Mouse (Mus musculus): ENCODE results near the gene Cd209a. TPM values are rescaled to one million over a fixed set of nuclear protein-coding genes. Genes with fewer than 3 reads are reported as not detected.
"Not testable (repeated sequence)": the region's sequence is repeated elsewhere in the genome, so short reads cannot be mapped to it uniquely, and the experiment has no call there.

The Cd209a gene
- 1 to 10 TPM in 1 of 4 experiments, under 1 TPM in 1, not detected in 2; 0.34 to 1.1 TPM for total RNA-seq (2022)

- no peak for DNase-seq (ENCODE audit: low spot score in 2 of 2)
These were observed at the start of gene Cd209a for GRCm38 (mm10) chr8:3748761-3749160. Cd209a (minus strand) TSS chr8:3748984.

GRCm38 (mm10) chr8:3768641-3769040, 19.9 kb upstream of the Cd209a start:
- not testable (repeated sequence) for DNase-seq (ENCODE audit: low spot score in 2 of 2)

GRCm38 (mm10) chr8:3754261-3754850, 5.6 kb upstream of the Cd209a start:
- DNase-seq (ENCODE audit: low spot score in 2 of 2): no peak

- DNase-seq (ENCODE audit: low spot score in 2 of 2): no peak
These were observed 11.8 kb downstream of the Cd209a start for GRCm38 (mm10) chr8:3736947-3737346.

- DNase-seq (ENCODE audit: low spot score in 2 of 2): no peak
These were observed 13.2 kb downstream of the Cd209a start for GRCm38 (mm10) chr8:3735599-3735998.

- DNase-seq (ENCODE audit: low spot score in 2 of 2): no peak
These were observed 14.7 kb downstream of the Cd209a start for GRCm38 (mm10) chr8:3734084-3734483.

GRCm38 (mm10) chr8:3721041-3721440, 27.7 kb downstream of the Cd209a start:
- no peak for DNase-seq (ENCODE audit: low spot score in 2 of 2)

GRCm38 (mm10) chr8:3720551-3720950, 28.2 kb downstream of the Cd209a start, which contains the start of gene Clec4g:
Clec4g (minus strand) TSS chr8:3720651.
- DNase-seq (ENCODE audit: low spot score in 2 of 2): no peak

GRCm38 (mm10) chr8:3718559-3718958, 30.2 kb downstream of the Cd209a start:
- DNase-seq (ENCODE audit: low spot score in 2 of 2): peak; percentile 12 to 55

GRCm38 (mm10) chr8:3717321-3717954, 31.3 kb downstream of the Cd209a start:
- no peak for DNase-seq (ENCODE audit: low spot score in 2 of 2)

- no peak for DNase-seq (ENCODE audit: low spot score in 2 of 2)
These were observed 37.1 kb downstream of the Cd209a start for GRCm38 (mm10) chr8:3711646-3712045.

- no peak for DNase-seq (ENCODE audit: low spot score in 2 of 2)
These were observed 38.5 kb downstream of the Cd209a start for GRCm38 (mm10) chr8:3710312-3710711.

GRCm38 (mm10) chr8:3707611-3708010, 41.2 kb downstream of the Cd209a start:
- DNase-seq (ENCODE audit: low spot score in 2 of 2): no peak

- DNase-seq (ENCODE audit: low spot score in 2 of 2): no peak
These were observed 43.1 kb downstream of the Cd209a start for GRCm38 (mm10) chr8:3705711-3706110.

- no peak for DNase-seq (ENCODE audit: low spot score in 2 of 2)
These were observed 47.3 kb downstream of the Cd209a start for GRCm38 (mm10) chr8:3701491-3701890.

- DNase-seq (ENCODE audit: low spot score in 2 of 2): no peak
These were observed 54.7 kb downstream of the Cd209a start, which contains the start of gene Fcer2a for GRCm38 (mm10) chr8:3694121-3694520. Fcer2a (minus strand) TSS chr8:3694175.

Small RNA genes within 50 kb of the gene (microRNA-seq; reads per million reads assigned to microRNA genes)
- gene Gm24934: 0 reads per million in 2 experiments

Other genes starting within 250 kb of the Cd209a start
- gene Mcoln1, start 248.5 kb downstream of the Cd209a start, total RNA-seq (2022): 10 to 100 TPM; 83.5 to 97.9 (median 89.6) TPM
- gene Pnpla6, start 233.6 kb downstream of the Cd209a start, total RNA-seq (2022): 100 to 1,000 TPM in 1 of 4 experiments, 10 to 100 TPM in 3; 66.7 to 102 (median 88.9) TPM
- gene C330021F23Rik, start 181.0 kb downstream of the Cd209a start, total RNA-seq (2022): under 1 TPM in 1 of 4 experiments, not detected in 3; 0.56 TPM
- 10 to 100 TPM; 31.9 to 34.0 (median 32.6) TPM for gene Camsap3, start 161.7 kb downstream of the Cd209a start, total RNA-seq (2022)
- gene Xab2, start 127.7 kb downstream of the Cd209a start, total RNA-seq (2022): 10 to 100 TPM; 39.1 to 45.9 (median 41.4) TPM
- 100 to 1,000 TPM in 1 of 4 experiments, 10 to 100 TPM in 3; 42.2 to 100 (median 80.9) TPM for gene Pet100, start 127.4 kb downstream of the Cd209a start, total RNA-seq (2022)
- gene Pcp2, start 123.4 kb downstream of the Cd209a start, total RNA-seq (2022): not detected
- 10 to 100 TPM; 59.8 to 87.1 (median 69.4) TPM for gene Stxbp2, start 118.0 kb downstream of the Cd209a start, total RNA-seq (2022)
- gene Retn, start 93.2 kb downstream of the Cd209a start, total RNA-seq (2022): 1 to 10 TPM in 1 of 4 experiments, under 1 TPM in 3; 0.61 to 1.3 (median 0.75) TPM
- gene Mcemp1, start 83.2 kb downstream of the Cd209a start, total RNA-seq (2022): under 1 TPM in 2 of 4 experiments, not detected in 2; 0.25 to 0.31 TPM
- 10 to 100 TPM in 3 of 4 experiments, 1 to 10 TPM in 1; 9.9 to 18.1 (median 14.7) TPM for gene Fcor, start 76.6 kb downstream of the Cd209a start, total RNA-seq (2022)
- 10 to 100 TPM; 26.3 to 31.4 (median 28.6) TPM for gene Trappc5, start 72.7 kb downstream of the Cd209a start, total RNA-seq (2022)
- not detected for gene Fcer2a, start 54.8 kb downstream of the Cd209a start, total RNA-seq (2022)
- gene Clec4g, start 28.3 kb downstream of the Cd209a start, total RNA-seq (2022): not detected
- not detected for gene Cd209e, start 105.3 kb upstream of the Cd209a start, total RNA-seq (2022)
- not detected for gene Cd209d, start 129.6 kb upstream of the Cd209a start, total RNA-seq (2022)
- gene Cd209b, start 177.9 kb upstream of the Cd209a start, total RNA-seq (2022): 1 to 10 TPM in 1 of 4 experiments, under 1 TPM in 3; 0.33 to 1.2 (median 0.62) TPM
- gene Cd209c, start 205.8 kb upstream of the Cd209a start, total RNA-seq (2022): under 1 TPM in 3 of 4 experiments, not detected in 1; 0.31 to 0.47 (median 0.43) TPM

Data from layer of hippocampus, adult 8-10 months (tissue).